Mouse (Mus musculus) MEL (cell line): ENCODE data around the gene Prkag2. TPM values are rescaled to one million over a fixed set of nuclear protein-coding genes. Genes with fewer than 3 reads are reported as not detected.

Source experiments
- DNase-seq: peaks from one replicate; pipeline ENCODE4 v3.0.0; 2011; ENCODE audit warnings: low read depth, low spot score
- H3K27ac ChIP-seq: 2 replicates; pipeline ENCODE4 v1.5.1; 2012; ENCODE audit warnings: low read depth, mild to moderate bottlenecking, control low read depth, low read length, moderate library complexity; ENCODE audit not compliant: control insufficient read depth
- H3K27me3 ChIP-seq, 2 experiments: fragments of 150-350 bp in 1 of 2; sonication (generic) in 1 of 2; 2 replicates each; pipeline ENCODE4 v1.6.1; 2012; ENCODE audit warnings: low read length in 2 of 2, mild to moderate bottlenecking in 2 of 2, improper control_type of control experiment in 1 of 2, moderate library complexity in 1 of 2; ENCODE audit not compliant: insufficient read depth in 2 of 2, control insufficient read depth in 1 of 2
- H3K36me3 ChIP-seq, 2 experiments: 2 replicates each; pipeline ENCODE4 v1.6.1; 2012 to 2014; ENCODE audit warnings: low read length in 2 of 2, improper control_type of control experiment in 1 of 2, inconsistent platforms in 1 of 2, mild to moderate bottlenecking in 1 of 2; ENCODE audit not compliant: insufficient read depth in 2 of 2, control insufficient read depth in 1 of 2
- H3K4me1 ChIP-seq, 2 experiments: fragments of 150-350 bp in 1 of 2; sonication (generic) in 1 of 2; 2 replicates each; pipeline ENCODE4 v1.6.1; 2012; ENCODE audit warnings: low read length in 2 of 2, improper control_type of control experiment in 1 of 2, mild to moderate bottlenecking in 1 of 2; ENCODE audit not compliant: insufficient read depth in 2 of 2, control insufficient read depth in 1 of 2
- H3K4me3 ChIP-seq, 2 experiments: fragments of 150-350 bp in 1 of 2; sonication (generic) in 1 of 2; 2 replicates each; pipeline ENCODE4 v1.5.1; 2012; ENCODE audit warnings: low read depth in 2 of 2, low read length in 2 of 2, mild to moderate bottlenecking in 2 of 2, moderate library complexity in 2 of 2, control low read depth in 1 of 2, improper control_type of control experiment in 1 of 2; ENCODE audit not compliant: control insufficient read depth in 1 of 2, insufficient read depth in 1 of 2
- H3K79me2 ChIP-seq: 2 replicates; pipeline ENCODE4 v1.6.1; 2012; ENCODE audit warnings: mild to moderate bottlenecking, low read length, moderate library complexity; ENCODE audit not compliant: control insufficient read depth, poor library complexity, insufficient read depth
- H3K9ac ChIP-seq: 2 replicates; pipeline ENCODE4 v1.6.1; 2012; ENCODE audit warnings: low read depth, mild to moderate bottlenecking, control low read depth, low read length, moderate library complexity; ENCODE audit not compliant: control insufficient read depth, poor library complexity, severe bottlenecking
- H3K9me3 ChIP-seq: fragments of 150-350 bp; sonication (generic); replicated peaks from 2 replicates; pipeline ENCODE4 v1.6.1; 2012; ENCODE audit warnings: mild to moderate bottlenecking, low read length, improper control_type of control experiment, moderate library complexity; ENCODE audit not compliant: insufficient read depth
- BHLHE40 ChIP-seq: IDR thresholded peaks from 2 replicates; pipeline ENCODE4 v1.6.1; 2012; ENCODE audit warnings: low read depth, mild to moderate bottlenecking, inconsistent platforms, low read length, improper control_type of control experiment, borderline replicate concordance
- ELF1 ChIP-seq: IDR thresholded peaks from 2 replicates; pipeline ENCODE4 v1.6.1; 2014; ENCODE audit warnings: low read depth, mild to moderate bottlenecking, inconsistent platforms, low read length, improper control_type of control experiment, moderate library complexity
- EP300 ChIP-seq, 2 experiments: IDR thresholded peaks; 2 replicates each; pipeline ENCODE4 v1.6.1; 2011; ENCODE audit warnings: improper control_type of control experiment in 2 of 2, low read length in 2 of 2, low read depth in 1 of 2, mild to moderate bottlenecking in 1 of 2
- GATA1 ChIP-seq: IDR thresholded peaks from 2 replicates; pipeline ENCODE4 v1.6.1; 2011; ENCODE audit warnings: low read depth, low read length, improper control_type of control experiment
- KAT2A ChIP-seq: conservative IDR thresholded peaks from 2 replicates; pipeline ENCODE4 v1.6.1; 2012; ENCODE audit warnings: low read depth, low read length, improper control_type of control experiment, inconsistent platforms
- MAFK ChIP-seq: IDR thresholded peaks from 2 replicates; pipeline ENCODE4 v1.6.1; 2011; ENCODE audit warnings: low read depth, mild to moderate bottlenecking, low read length, improper control_type of control experiment, borderline replicate concordance
- MAX ChIP-seq: IDR thresholded peaks from 2 replicates; pipeline ENCODE4 v1.6.1; 2011; ENCODE audit warnings: low read length, improper control_type of control experiment
- MXI1 ChIP-seq: IDR thresholded peaks from 2 replicates; pipeline ENCODE4 v1.6.1; 2011; ENCODE audit warnings: mild to moderate bottlenecking, low read depth, low read length, improper control_type of control experiment
- MYB ChIP-seq: IDR thresholded peaks from 2 replicates; pipeline ENCODE4 v1.6.1; 2011; ENCODE audit warnings: mild to moderate bottlenecking, low read depth, low read length, improper control_type of control experiment
- MYC ChIP-seq: IDR thresholded peaks from 2 replicates; pipeline ENCODE4 v1.6.1; 2011; ENCODE audit warnings: low read depth, mild to moderate bottlenecking, low read length, improper control_type of control experiment, moderate library complexity
- POLR2A ChIP-seq, 2 experiments: IDR thresholded peaks; 2 replicates each; pipeline ENCODE4 v1.6.1; 2011 to 2012; ENCODE audit warnings: low read length in 2 of 2, mild to moderate bottlenecking in 2 of 2, control low read depth in 1 of 2, improper control_type of control experiment in 1 of 2, low read depth in 1 of 2, moderate library complexity in 1 of 2; ENCODE audit not compliant: control insufficient read depth in 1 of 2, insufficient read depth in 1 of 2, poor library complexity in 1 of 2
- POLR2AphosphoS2 ChIP-seq: IDR thresholded peaks from 2 replicates; pipeline ENCODE4 v1.6.1; 2011; ENCODE audit warnings: low read length, improper control_type of control experiment
- RAD21 ChIP-seq: IDR thresholded peaks from 2 replicates; pipeline ENCODE4 v1.6.1; 2011; ENCODE audit warnings: mild to moderate bottlenecking, low read depth, low read length, improper control_type of control experiment
- RCOR1 ChIP-seq: IDR thresholded peaks from 2 replicates; pipeline ENCODE4 v1.6.1; 2012; ENCODE audit warnings: low read depth, mild to moderate bottlenecking, inconsistent platforms, low read length, improper control_type of control experiment
- SIN3A ChIP-seq: IDR thresholded peaks from 2 replicates; pipeline ENCODE4 v1.6.1; 2012; ENCODE audit warnings: low read length, improper control_type of control experiment, inconsistent platforms
- SMC3 ChIP-seq: IDR thresholded peaks from 2 replicates; pipeline ENCODE4 v1.6.1; 2011; ENCODE audit warnings: low read depth, low read length, improper control_type of control experiment
- TAL1 ChIP-seq: IDR thresholded peaks from 2 replicates; pipeline ENCODE4 v1.6.1; 2012; ENCODE audit warnings: mild to moderate bottlenecking, inconsistent platforms, low read length, moderate library complexity, mixed read lengths
- TCF12 ChIP-seq: IDR thresholded peaks from 2 replicates; pipeline ENCODE4 v1.6.1; 2014; ENCODE audit warnings: low read depth, mild to moderate bottlenecking, inconsistent platforms, low read length, improper control_type of control experiment, moderate library complexity
- ZMIZ1 ChIP-seq: IDR thresholded peaks from 2 replicates; pipeline ENCODE4 v1.6.1; 2012; ENCODE audit warnings: low read depth, mild to moderate bottlenecking, inconsistent platforms, low read length, improper control_type of control experiment, moderate library complexity
- polyA plus RNA-seq, 2 experiments: library from polyadenylated mRNA; stranded (reverse) in 1 of 2; unstranded in 1 of 2; fragments of >175 nt in 1 of 2; fragments of >200 nt in 1 of 2; gene quantifications; 2 replicates each; pipeline versions ENCODE4 v1.2.1 to v1.2.4; 2012; ENCODE audit warnings: low replicate concordance in 2 of 2, low read depth in 1 of 2; ENCODE audit not compliant: insufficient read length in 2 of 2, insufficient read depth in 1 of 2, missing spikeins in 1 of 2
- total RNA-seq: library from RNA; depleted of rRNA; stranded (reverse); fragments of 300-350 nt; gene quantifications from 2 replicates; pipeline ENCODE4 v1.2.3, GENCODE M21; 2012

The Prkag2 gene
- total and polyA plus RNA-seq, 3 experiments, result 8.0 to 27.9 TPM; not detected in 1

DNA sequence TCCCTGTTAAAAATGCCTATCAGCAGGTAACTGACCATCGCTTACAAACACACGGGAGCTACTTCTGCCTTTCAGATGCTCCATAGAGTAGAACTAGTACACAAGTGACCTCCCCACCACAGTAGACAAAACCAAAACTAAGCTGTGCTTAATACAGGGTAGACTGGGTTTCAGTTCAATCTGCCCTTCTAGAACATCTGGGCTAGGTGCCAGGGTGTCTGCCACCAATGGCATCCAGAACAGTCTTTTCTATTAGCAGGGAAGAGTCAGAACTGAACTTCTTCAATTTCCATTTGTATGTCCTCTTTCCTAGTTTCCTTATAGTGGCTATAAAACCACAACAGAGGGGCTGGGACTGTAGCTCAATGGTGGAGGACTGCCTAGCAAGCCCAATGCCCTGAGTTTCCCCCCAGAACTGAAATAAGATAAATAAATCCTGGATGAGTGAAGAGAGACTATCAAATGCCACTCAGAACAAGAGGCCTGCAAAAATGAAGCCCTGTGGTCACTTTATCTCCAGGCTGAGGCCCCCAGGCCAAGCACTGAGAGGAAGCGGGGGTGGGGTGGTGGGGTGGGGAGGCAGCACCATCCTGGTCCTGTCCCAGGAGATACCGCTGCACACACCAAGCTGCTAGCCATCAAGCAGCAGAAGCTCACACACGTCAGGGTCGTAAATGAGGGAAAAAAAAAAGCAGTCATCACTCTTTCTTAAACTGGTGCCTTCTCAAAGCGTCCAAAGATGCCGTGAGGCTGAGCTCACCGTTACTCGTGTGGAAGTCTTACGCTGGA is 222.4 kb downstream of the Prkag2 start:
- peaks cover 0 to 2% of the 10 kb centered on the region in 2 experiments; a peak in 1 of 4 replicates for H3K36me3 ChIP-seq
- no peaks in the 10 kb centered on the region for H3K4me1 ChIP-seq
- no peaks in the 10 kb centered on the region for H3K27me3 ChIP-seq
- H3K79me2 ChIP-seq, result no peaks in the 10 kb centered on the region
- no peak overlapping the region for H3K4me3 ChIP-seq
- DNase-seq, result no peak
- H3K9me3 ChIP-seq, result no peaks in the 10 kb centered on the region
- TF ChIP-seq SMC3, result no peak
- TF ChIP-seq MXI1, result no peak
- no peak for TF ChIP-seq MAFK
- TF ChIP-seq RAD21, result no peak
- TF ChIP-seq ELF1, result no peak
- no peak for TF ChIP-seq POLR2AphosphoS2
- TF ChIP-seq RCOR1, result no peak
- no peak overlapping the region for H3K27ac ChIP-seq
- H3K9ac ChIP-seq, result no peak overlapping the region

- Histone ChIP-seq H3K27ac (no peak overlapping the region), H3K4me3 (no peak overlapping the region), H3K9ac (no peak overlapping the region), H3K36me3 (peaks cover 0 to 9% of the 10 kb centered on the region in 2 experiments; a peak in 2 of 4 replicates), H3K4me1 (peaks cover 0 to 4% of the 10 kb centered on the region in 2 experiments; a peak in 1 of 4 replicates), H3K79me2 (no peaks in the 10 kb centered on the region), H3K9me3 (no peaks in the 10 kb centered on the region), H3K27me3 (no peaks in the 10 kb centered on the region)
- DNase-seq, result peak; percentile 72
- no peak for TF ChIP-seq MYB
- TF ChIP-seq BHLHE40, result peak; percentile 42; the same call in 1 of the 2 replicates
- no peak for TF ChIP-seq ZMIZ1
- peak; percentile 63; the same call in 1 of the 2 replicates for TF ChIP-seq MYC
- TF ChIP-seq POLR2A (IDR thresholded peaks at IDR 0.05; ENCODE audit: control insufficient read depth in 1 of 2, insufficient read depth in 1 of 2, low read depth in 1 of 2, low read length in 2 of 2, poor library complexity in 1 of 2), result no peak
- TF ChIP-seq TCF12, result peak; percentile 59
- TF ChIP-seq MAX, result peak; percentile 62
- no peak for TF ChIP-seq KAT2A
- peak; percentile 50; the same call in 1 of the 2 replicates for TF ChIP-seq SIN3A
- peak; percentile 68 for TF ChIP-seq GATA1
- TF ChIP-seq TAL1, result peak; percentile 60
- peak; percentile 75 to 76 for TF ChIP-seq EP300 (IDR thresholded peaks at IDR 0.05; ENCODE audit: low read depth in 1 of 2, low read length in 2 of 2)
These were observed 223.8 kb downstream of the Prkag2 start for GRCm38 (mm10) chr5:24876653-24877052.
